Mouse (Mus musculus) stomach, postnatal 0 days (tissue): ENCODE results near the gene Zbtb32.
A peak's percentile ranks its signal among the peaks of the same experiment; 100 is the strongest.

Experiments
- CTCF ChIP-seq: IDR thresholded peaks from 2 replicates; pipeline ENCODE4 v1.5.1; 2016; ENCODE audit warnings: antibody characterized with exemption, low read depth, mild to moderate bottlenecking, moderate library complexity
- EP300 ChIP-seq: optimal IDR thresholded peaks from 2 replicates; pipeline ENCODE3; 2016; ENCODE audit warnings: antibody characterized with exemption

GRCm38 (mm10) chr7:30619202-30619601, 20.5 kb upstream of the Zbtb32 start:
- TF ChIP-seq CTCF, result peak; percentile 67
- TF ChIP-seq EP300, result no peak
